Mouse (Mus musculus) hindbrain, embryonic 15.5 days (tissue): ENCODE results near the gene Nlrp9c. TPM values are rescaled to one million over a fixed set of nuclear protein-coding genes. Genes with fewer than 3 reads are reported as not detected.
"Not testable (repeated sequence)": the region's sequence is repeated elsewhere in the genome, so short reads cannot be mapped to it uniquely, and the experiment has no call there.

Source experiments
- ATAC-seq: fragments of 200-750 bp; cut with Nextera tagmentation; 2 replicates; pipeline ENCODE4 v1.8.0; 2017; ENCODE audit warnings: low read depth, moderate number of reproducible peaks, moderate TSS enrichment; ENCODE audit not compliant: low FRiP score
- H3K27ac ChIP-seq: fragments of 300-500 bp; sonication (generic); replicated peaks from 2 replicates; pipeline ENCODE4 v1.5.1; 2015; ENCODE audit warnings: mild to moderate bottlenecking, inconsistent platforms
- H3K27me3 ChIP-seq: fragments of 300-500 bp; sonication (generic); 2 replicates; pipeline ENCODE4 v1.6.1; 2015; ENCODE audit warnings: control low read depth, inconsistent platforms
- H3K36me3 ChIP-seq: fragments of 300-500 bp; sonication (generic); 2 replicates; pipeline ENCODE4 v1.6.1; 2015; ENCODE audit warnings: control low read depth, inconsistent platforms
- H3K4me1 ChIP-seq: fragments of 300-500 bp; sonication (generic); replicated peaks from 2 replicates; pipeline ENCODE4 v1.6.1; 2015; ENCODE audit warnings: control low read depth, inconsistent platforms
- H3K4me2 ChIP-seq: fragments of 300-500 bp; sonication (generic); 2 replicates; pipeline ENCODE4 v1.6.1; 2015; ENCODE audit warnings: moderate library complexity, mild to moderate bottlenecking, inconsistent platforms
- H3K4me3 ChIP-seq: fragments of 300-500 bp; sonication (generic); 2 replicates; pipeline ENCODE4 v1.5.1; 2015; ENCODE audit warnings: mild to moderate bottlenecking, inconsistent platforms
- H3K9ac ChIP-seq: fragments of 300-500 bp; sonication (generic); 2 replicates; pipeline ENCODE4 v1.6.1; 2015; ENCODE audit warnings: inconsistent platforms
- H3K9me3 ChIP-seq: fragments of 300-500 bp; sonication (generic); 2 replicates; pipeline ENCODE4 v1.6.1; 2016; ENCODE audit warnings: control low read depth, inconsistent platforms
- WGBS: fragments of 180-500 bp; shearing (Covaris S2); methylation state at CpG from one replicate; pipeline ENCODE4 v1.1.7; 2015; 5-methylcytosine and 5-hydroxymethylcytosine counted together
- polyA plus RNA-seq: library from polyadenylated mRNA; unstranded; fragments of >200 nt; fragmentation: Nextera tagmentation; extraction: Ambion mirVana; gene quantifications from 2 replicates; pipeline ENCODE4 v1.2.1, GENCODE M21; 2015

Gene Nlrp9c
- polyA plus RNA-seq, 1 experiment from 2014 or later = not detected

GRCm38 (mm10) chr7:26311786-26312185, 91.7 kb downstream of the Nlrp9c start:
- not testable (repeated sequence) for ATAC-seq, H3K9ac ChIP-seq, H3K9me3 ChIP-seq, H3K4me2 ChIP-seq, H3K4me1 ChIP-seq, H3K27me3 ChIP-seq, H3K4me3 ChIP-seq, H3K36me3 ChIP-seq, H3K27ac ChIP-seq
- 85% methylated on average over 4 of the region's 4 CpGs for WGBS

GRCm38 (mm10) chr7:26306926-26307325, 96.6 kb downstream of the Nlrp9c start, which contains the start of gene Cyp2a4:
Gene Cyp2a4 (plus strand): TSS chr7:26307169.
- not testable (repeated sequence) for H3K4me3 ChIP-seq, H3K9ac ChIP-seq, H3K27me3 ChIP-seq, H3K4me1 ChIP-seq, ATAC-seq, H3K36me3 ChIP-seq, H3K4me2 ChIP-seq, H3K9me3 ChIP-seq, H3K27ac ChIP-seq
- WGBS = 56% methylated on average over 2 of the region's 2 CpGs

- H3K9me3 ChIP-seq, H3K27ac ChIP-seq, H3K36me3 ChIP-seq, H3K4me3 ChIP-seq, H3K4me2 ChIP-seq, ATAC-seq, H3K4me1 ChIP-seq, H3K27me3 ChIP-seq, H3K9ac ChIP-seq: not testable (repeated sequence)
- 92% methylated on average over 8 of the region's 8 CpGs for WGBS
Observed at GRCm38 (mm10) chr7:26303429-26304166, 99.9 kb downstream of the Nlrp9c start.

Other genes starting within 250 kb of the Nlrp9c start
- not detected in 2 replicates for gene Cyp2b9, start 230.3 kb downstream of the Nlrp9c start, polyA plus RNA-seq
- not detected in 2 replicates for gene Vmn1r184, start 143.4 kb downstream of the Nlrp9c start, polyA plus RNA-seq
- gene Cyp2a4, start 96.5 kb downstream of the Nlrp9c start, polyA plus RNA-seq = not detected in 2 replicates
- not detected in 2 replicates for gene Nlrp4a, start 31.4 kb upstream of the Nlrp9c start, polyA plus RNA-seq
- not detected in 2 replicates for gene Nlrp9a, start 131.3 kb upstream of the Nlrp9c start, polyA plus RNA-seq
- gene Vmn1r185, start 214.8 kb upstream of the Nlrp9c start, polyA plus RNA-seq = not detected in 2 replicates